Mouse (Mus musculus): ENCODE results near the gene Tbpl1. TPM values are rescaled to one million over a fixed set of nuclear protein-coding genes. Genes with fewer than 3 reads are reported as not detected.
A peak's percentile ranks its signal among the peaks of the same experiment; 100 is the strongest.

Gene Tbpl1
- total RNA-seq (2021): 10 to 100 TPM; 57.3 to 61.6 TPM
- long read RNA-seq, experiment 1, transcript Tbpl1-202 (7 exons, 2,873 nt): major isoform, 73 of 82 reads
- long read RNA-seq, experiment 1, partial matches to known transcripts: 3 of 82 reads
- long read RNA-seq, experiment 1, other reads (novel, unspliced or antisense): 6 of 82 reads
- long read RNA-seq, experiment 2, transcript Tbpl1-202 (7 exons, 2,873 nt): major isoform, 78 of 92 reads
- long read RNA-seq, experiment 2, partial matches to known transcripts: 3 of 92 reads
- long read RNA-seq, experiment 2, other reads (novel, unspliced or antisense): 10 of 92 reads

GRCm38 (mm10) chr10:22731272-22732093 lies at the start of gene Tbpl1:
Tbpl1 (minus strand) TSS chr10:22731938.
- peak; percentile 90 to 97 for DNase-seq (ENCODE audit: low spot score in 2 of 2)

- no peak for DNase-seq (ENCODE audit: low spot score in 2 of 2)
These were observed 49.7 kb upstream of the Tbpl1 start for GRCm38 (mm10) chr10:22781466-22781865.

GRCm38 (mm10) chr10:22777939-22778338 lies 46.2 kb upstream of the Tbpl1 start:
- DNase-seq (ENCODE audit: low spot score in 2 of 2): peak in 1 of 2 experiments; percentile 13

- peak; percentile 55 to 66 for DNase-seq (ENCODE audit: low spot score in 2 of 2)
These were observed 44.4 kb upstream of the Tbpl1 start for GRCm38 (mm10) chr10:22776007-22776698.

GRCm38 (mm10) chr10:22775456-22775855 lies 43.7 kb upstream of the Tbpl1 start:
- DNase-seq (ENCODE audit: low spot score in 2 of 2): no peak

GRCm38 (mm10) chr10:22774626-22775025 lies 42.9 kb upstream of the Tbpl1 start:
- no peak for DNase-seq (ENCODE audit: low spot score in 2 of 2)

GRCm38 (mm10) chr10:22754240-22754639 lies 22.5 kb upstream of the Tbpl1 start:
- no peak for DNase-seq (ENCODE audit: low spot score in 2 of 2)

GRCm38 (mm10) chr10:22751175-22751682 lies 19.5 kb upstream of the Tbpl1 start:
- DNase-seq (ENCODE audit: low spot score in 2 of 2): no peak

- peak; percentile 79 to 92 for DNase-seq (ENCODE audit: low spot score in 2 of 2)
These were observed 14.9 kb upstream of the Tbpl1 start for GRCm38 (mm10) chr10:22746334-22747322.

- DNase-seq (ENCODE audit: low spot score in 2 of 2): no peak
These were observed 14.2 kb upstream of the Tbpl1 start for GRCm38 (mm10) chr10:22745922-22746321.

- DNase-seq (ENCODE audit: low spot score in 2 of 2): no peak
These were observed 443 bp upstream of the Tbpl1 start for GRCm38 (mm10) chr10:22732181-22732580.

GRCm38 (mm10) chr10:22730992-22731271 lies 806 bp downstream of the Tbpl1 start:
- no peak for DNase-seq (ENCODE audit: low spot score in 2 of 2)

- DNase-seq (ENCODE audit: low spot score in 2 of 2): peak; percentile 43 to 58
These were observed 1.3 kb downstream of the Tbpl1 start for GRCm38 (mm10) chr10:22730266-22730991.

GRCm38 (mm10) chr10:22728257-22728656 lies 3.5 kb downstream of the Tbpl1 start:
- DNase-seq (ENCODE audit: low spot score in 2 of 2): no peak

- DNase-seq (ENCODE audit: low spot score in 2 of 2): no peak
These were observed 5.4 kb downstream of the Tbpl1 start for GRCm38 (mm10) chr10:22726295-22726694.

- DNase-seq (ENCODE audit: low spot score in 2 of 2): no peak
These were observed 6.6 kb downstream of the Tbpl1 start for GRCm38 (mm10) chr10:22725166-22725565.

GRCm38 (mm10) chr10:22720781-22721529 lies 10.8 kb downstream of the Tbpl1 start:
- DNase-seq (ENCODE audit: low spot score in 2 of 2): no peak

GRCm38 (mm10) chr10:22718475-22718874 lies 13.3 kb downstream of the Tbpl1 start:
- DNase-seq (ENCODE audit: low spot score in 2 of 2): no peak

- DNase-seq (ENCODE audit: low spot score in 2 of 2): peak; percentile 46 to 72
These were observed 17.2 kb downstream of the Tbpl1 start for GRCm38 (mm10) chr10:22714520-22714919.

Data from layer of hippocampus, postnatal 14 days (tissue).